Mouse (Mus musculus) macrophage (primary cell): ENCODE measurements around the gene Mmgt2. TPM values are rescaled to one million over a fixed set of nuclear protein-coding genes. Genes with fewer than 3 reads are reported as not detected.

ENCODE experiments used
- H3K27ac ChIP-seq: fragments of 350-480 bp; formaldehyde crosslinking; 2 replicates; pipeline ENCODE4 v1.9.0; 2021
- H3K36me3 ChIP-seq: fragments of 350-480 bp; formaldehyde crosslinking; 2 replicates; pipeline ENCODE4 v1.9.0; 2021; ENCODE audit errors: inconsistent target
- H3K4me3 ChIP-seq: fragments of 350-480 bp; formaldehyde crosslinking; 2 replicates; pipeline ENCODE4 v1.9.0; 2021; ENCODE audit errors: inconsistent target
- H3K79me2 ChIP-seq: fragments of 350-480 bp; formaldehyde crosslinking; 2 replicates; pipeline ENCODE4 v1.9.0; 2021; ENCODE audit errors: inconsistent target
- WGBS: methylation state at CpG from one replicate; pipeline ENCODE4 v1.1.7; 2026; ENCODE audit warnings: inconsistent platforms; ENCODE audit not compliant: missing documents; 5-methylcytosine and 5-hydroxymethylcytosine counted together
- polyA plus RNA-seq: library from polyadenylated mRNA; stranded (reverse); fragments of 250-400 nt; gene quantifications from 3 replicates; pipeline ENCODE4 v1.2.4, GENCODE M21; 2018; ENCODE audit warnings: inconsistent platforms

The Mmgt2 gene
- polyA plus RNA-seq, 1 experiment from 2014 or later = 25.0 TPM

DNA sequence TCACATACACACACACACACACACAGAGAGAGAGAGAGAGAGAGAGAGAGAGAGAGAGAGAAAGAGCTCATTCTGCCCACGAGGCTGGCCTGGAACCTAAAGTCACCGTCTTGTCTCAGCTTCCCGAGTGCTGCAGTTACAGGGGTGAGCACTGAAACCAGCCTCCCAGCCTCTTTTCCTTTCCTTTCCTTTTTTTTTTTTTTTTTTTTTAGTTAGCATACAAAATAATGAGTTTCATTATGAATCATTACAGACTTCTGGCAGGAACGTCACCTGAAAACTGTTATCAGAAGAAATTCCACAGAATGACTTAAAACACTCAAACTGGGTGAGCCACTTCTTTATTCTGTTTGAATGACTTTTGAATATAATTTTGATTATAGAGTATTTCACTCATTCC is 31.5 kb downstream of the Mmgt2 start:
- H3K36me3 ChIP-seq = no peaks in the 10 kb centered on the region
- no peak overlapping the region for H3K4me3 ChIP-seq
- 66% methylated on average over 3 of the region's 4 CpGs for WGBS
- no peaks in the 10 kb centered on the region for H3K79me2 ChIP-seq
- H3K27ac ChIP-seq = no peak overlapping the region

- no peak overlapping the region for H3K4me3 ChIP-seq
- H3K36me3 ChIP-seq = no peaks in the 10 kb centered on the region
- 91% methylated on average over 3 of the region's 3 CpGs for WGBS
- H3K79me2 ChIP-seq = no peaks in the 10 kb centered on the region
- no peak overlapping the region for H3K27ac ChIP-seq
Observed at GRCm38 (mm10) chr11:62691592-62691991, 43.1 kb downstream of the Mmgt2 start.

GRCm38 (mm10) chr11:62693299-62694184 is 45.1 kb downstream of the Mmgt2 start:
- Histone ChIP-seq H3K36me3 (no peaks in the 10 kb centered on the region), H3K79me2 (no peaks in the 10 kb centered on the region), H3K4me3 (no peak overlapping the region), H3K27ac (no peak overlapping the region)
- whole genome bisulfite sequencing = 13% methylated on average over 7 of the region's 11 CpGs

GRCm38 (mm10) chr11:62695126-62695525 is 46.7 kb downstream of the Mmgt2 start:
- no peak overlapping the region for H3K27ac ChIP-seq
- H3K36me3 ChIP-seq = no peaks in the 10 kb centered on the region
- no peak overlapping the region for H3K4me3 ChIP-seq
- H3K79me2 ChIP-seq = no peaks in the 10 kb centered on the region
- WGBS = 98% methylated on average over 8 of the region's 8 CpGs

DNA sequence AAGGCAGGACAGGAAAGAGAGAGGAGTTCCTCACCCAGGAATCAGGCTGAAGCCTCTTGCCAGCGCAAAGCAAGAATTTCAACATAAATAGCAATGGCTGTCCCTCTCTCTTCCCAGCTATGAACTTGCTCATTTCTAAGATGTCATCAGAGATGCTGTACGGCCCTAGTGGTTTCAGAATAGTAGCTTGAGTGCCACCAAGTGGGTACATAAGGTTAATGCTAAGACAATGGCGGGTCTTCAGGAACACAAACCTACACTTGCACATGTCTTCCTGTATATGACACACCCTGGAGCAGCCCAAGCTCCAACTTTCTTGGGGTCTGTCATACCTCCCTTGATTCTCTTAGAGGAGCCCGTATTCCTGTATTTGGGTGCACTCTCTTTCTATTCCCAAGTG is 51.3 kb downstream of the Mmgt2 start:
- no peaks in the 10 kb centered on the region for H3K79me2 ChIP-seq
- no peak overlapping the region for H3K27ac ChIP-seq
- no peak overlapping the region for H3K4me3 ChIP-seq
- WGBS = 62% methylated on average over 4 of the region's 4 CpGs
- H3K36me3 ChIP-seq = no peaks in the 10 kb centered on the region

GRCm38 (mm10) chr11:62701218-62701617 is 52.8 kb downstream of the Mmgt2 start:
- Histone ChIP-seq H3K4me3 (no peak overlapping the region), H3K79me2 (no peaks in the 10 kb centered on the region), H3K27ac (no peak overlapping the region), H3K36me3 (no peaks in the 10 kb centered on the region)
- 92% methylated on average over 1 of the region's 1 CpGs for WGBS

- H3K27ac ChIP-seq = no peak overlapping the region
- no peaks in the 10 kb centered on the region for H3K79me2 ChIP-seq
- H3K4me3 ChIP-seq = no peak overlapping the region
- no peaks in the 10 kb centered on the region for H3K36me3 ChIP-seq
- 79% methylated on average over 2 of the region's 2 CpGs for WGBS
Observed at GRCm38 (mm10) chr11:62706141-62706540, 57.7 kb downstream of the Mmgt2 start.

GRCm38 (mm10) chr11:62708252-62708651 is 59.8 kb downstream of the Mmgt2 start:
- Histone ChIP-seq H3K79me2 (no peaks in the 10 kb centered on the region), H3K36me3 (no peaks in the 10 kb centered on the region), H3K27ac (no peak overlapping the region), H3K4me3 (no peak overlapping the region)
- WGBS = 89% methylated on average over 7 of the region's 7 CpGs

GRCm38 (mm10) chr11:62710657-62711056 is 62.2 kb downstream of the Mmgt2 start:
- Histone ChIP-seq H3K4me3 (no peak overlapping the region), H3K27ac (no peak overlapping the region), H3K36me3 (0 out of 2 replicates have a peak, but pooled peaks cover 7% of the 10 kb centered on the region), H3K79me2 (no peaks in the 10 kb centered on the region)
- 97% methylated on average over 5 of the region's 5 CpGs for WGBS

Other genes starting within 250 kb of the Mmgt2 start
- 2.9 to 5.2 TPM (median 5.0 TPM) in 3 replicates for gene Pigl, start 190.2 kb upstream of the Mmgt2 start, polyA plus RNA-seq
- 110 to 316 TPM (median 118 TPM) in 3 replicates for gene Ncor1, start 190.1 kb upstream of the Mmgt2 start, polyA plus RNA-seq
- 7.2 to 8.9 TPM (median 8.3 TPM) in 3 replicates for gene Cenpv, start 109.4 kb upstream of the Mmgt2 start, polyA plus RNA-seq
- gene Ubb, start 97.5 kb upstream of the Mmgt2 start, polyA plus RNA-seq = 916 to 1,557 TPM (median 1,390 TPM) in 3 replicates
- 71.4 to 114 TPM (median 91.5 TPM) in 3 replicates for gene Trpv2, start 74.2 kb upstream of the Mmgt2 start, polyA plus RNA-seq
- gene Lrrc75a, start 141 bp upstream of the Mmgt2 start, polyA plus RNA-seq = 4.7 to 7.3 TPM (median 5.6 TPM) in 3 replicates
- gene Zfp287, start 83.2 kb downstream of the Mmgt2 start, polyA plus RNA-seq = 2.3 to 2.4 TPM (median 2.4 TPM) in 3 replicates
- gene Gm10428, start 104.4 kb downstream of the Mmgt2 start, polyA plus RNA-seq = not detected in 3 replicates
- 0.20 to 0.69 TPM (median 0.42 TPM) in 3 replicates for gene Zfp286, start 140.8 kb downstream of the Mmgt2 start, polyA plus RNA-seq
- gene Trim16, start 171.6 kb downstream of the Mmgt2 start, polyA plus RNA-seq = 2.5 to 6.9 TPM (median 4.4 TPM) in 3 replicates
- 0.35 to 1.5 TPM (median 1.1 TPM) in 3 replicates for gene Fbxw10, start 198.4 kb downstream of the Mmgt2 start, polyA plus RNA-seq
- 19.2 to 26.5 TPM (median 25.1 TPM) in 3 replicates for gene Tvp23b, start 230.8 kb downstream of the Mmgt2 start, polyA plus RNA-seq